Mouse (Mus musculus) brain, embryonic 14.5 days (tissue): ENCODE measurements around the gene Il4ra.

Source experiments
- CTCF ChIP-seq: fragments of 200-500 bp; IDR thresholded peaks from 2 replicates; pipeline ENCODE4 v1.5.1; 2012; ENCODE audit warnings: inconsistent platforms, mild to moderate bottlenecking, moderate library complexity, borderline replicate concordance; ENCODE audit not compliant: insufficient read depth, insufficient read length; ENCODE audit errors: extremely low read depth
- POLR2A ChIP-seq: fragments of 200-500 bp; IDR thresholded peaks from 2 replicates; pipeline ENCODE4 v1.6.1; 2012; ENCODE audit warnings: mild to moderate bottlenecking, inconsistent platforms, borderline replicate concordance; ENCODE audit not compliant: poor library complexity, insufficient read depth, insufficient read length, severe bottlenecking; ENCODE audit errors: extremely low read depth

GRCm38 (mm10) chr7:125558401-125558945, 6.6 kb downstream of the Il4ra start:
- TF ChIP-seq CTCF (no peak), POLR2A (no peak)
